Mouse (Mus musculus) C2C12 (cell line): ENCODE results near the gene March10. TPM values are rescaled to one million over a fixed set of nuclear protein-coding genes. Genes with fewer than 3 reads are reported as not detected.

Source experiments
- H3K27me3 ChIP-seq: one replicate; pipeline ENCODE4 v1.6.1; 2011; ENCODE audit not compliant: control insufficient read depth, insufficient read depth, insufficient read length
- H3K36me3 ChIP-seq: one replicate; pipeline ENCODE4 v1.6.1; 2011; ENCODE audit not compliant: control insufficient read depth, insufficient read depth
- H3K4me3 ChIP-seq: one replicate; pipeline ENCODE4 v1.5.1; 2011; ENCODE audit warnings: mild to moderate bottlenecking, control low read depth; ENCODE audit not compliant: poor library complexity, insufficient read depth, severe bottlenecking
- H3K79me2 ChIP-seq: one replicate; pipeline ENCODE4 v1.6.1; 2011; ENCODE audit not compliant: control insufficient read depth, insufficient read depth
- H3K79me3 ChIP-seq: one replicate; pipeline ENCODE4 v1.6.1; 2011; ENCODE audit warnings: low read depth, control low read depth
- H3ac ChIP-seq: one replicate; pipeline ENCODE3; 2011; ENCODE audit warnings: low read depth; ENCODE audit not compliant: control insufficient read depth, insufficient read length
- CEBPB ChIP-seq: IDR thresholded peaks from one replicate; pipeline ENCODE4 v1.6.1; 2011; ENCODE audit warnings: low read depth, mild to moderate bottlenecking, control low read depth, moderate library complexity
- CTCF ChIP-seq: IDR thresholded peaks from one replicate; pipeline ENCODE4 v1.5.1; 2011; ENCODE audit not compliant: control insufficient read depth, insufficient read depth, insufficient read length
- FOSL1 ChIP-seq: IDR thresholded peaks from one replicate; pipeline ENCODE4 v1.8.0; 2011; ENCODE audit warnings: mild to moderate bottlenecking, low read length; ENCODE audit not compliant: poor library complexity, insufficient read depth, severe bottlenecking
- MAX ChIP-seq: IDR thresholded peaks from one replicate; pipeline ENCODE4 v1.6.1; 2011; ENCODE audit warnings: mild to moderate bottlenecking, control low read depth
- MYOD1 ChIP-seq: IDR thresholded peaks from one replicate; pipeline ENCODE4 v1.6.1; 2011; ENCODE audit warnings: low read depth; ENCODE audit not compliant: control insufficient read depth, insufficient read length
- MYOG ChIP-seq: IDR thresholded peaks from one replicate; pipeline ENCODE4 v1.6.1; 2011; ENCODE audit not compliant: control insufficient read depth, insufficient read length; ENCODE audit errors: extremely low read depth
- USF1 ChIP-seq: IDR thresholded peaks from one replicate; pipeline ENCODE4 v1.6.1; 2011; ENCODE audit warnings: low read depth, mild to moderate bottlenecking, control low read depth, moderate library complexity
- polyA plus RNA-seq: library from polyadenylated mRNA; unstranded; fragments of >200 nt; fragmentation: generic; extraction: Trizol; gene quantifications from one replicate; pipeline ENCODE4 v1.2.1, GENCODE M21; 2012; ENCODE audit warnings: missing spikeins

March10 gene
- polyA plus RNA-seq, 1 experiment = 0.09 TPM

DNA sequence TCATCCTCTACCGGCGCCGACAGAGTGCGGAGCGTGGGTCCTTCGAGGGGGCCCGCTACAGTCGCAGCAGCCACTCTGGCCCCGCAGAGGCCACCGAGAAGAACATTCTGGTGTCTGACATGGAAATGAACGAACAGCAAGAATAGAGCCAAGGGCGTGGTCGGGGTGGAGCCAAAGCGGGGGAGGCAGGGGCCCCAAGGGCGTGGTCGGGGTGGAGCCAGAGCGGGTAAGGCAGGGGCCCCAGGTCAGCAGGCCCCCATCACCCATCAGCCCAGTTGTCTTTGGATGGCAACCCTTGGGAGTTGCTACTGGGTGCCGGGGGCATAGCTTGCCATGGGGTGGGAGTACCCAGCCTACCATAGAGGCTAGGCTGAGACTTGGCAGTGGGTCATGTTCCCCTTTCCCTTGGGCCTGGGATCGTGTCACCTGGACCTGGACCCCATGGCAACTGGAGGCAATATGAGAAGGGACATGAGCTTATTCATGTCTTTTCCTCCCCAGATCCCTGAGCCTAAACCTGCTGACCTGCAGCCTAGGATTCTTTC lies 106.7 kb downstream of the March10 start:
- no peak overlapping the region for H3K4me3 ChIP-seq
- no peaks in the 10 kb centered on the region for H3K79me3 ChIP-seq
- no peaks in the 10 kb centered on the region for H3K79me2 ChIP-seq
- TF ChIP-seq USF1 = no peak
- no peak for TF ChIP-seq MYOD1
- no peak for TF ChIP-seq MAX
- TF ChIP-seq CTCF = no peak
- no peak for TF ChIP-seq MYOG
- TF ChIP-seq CEBPB = no peak
- no peak for TF ChIP-seq FOSL1
- no peaks in the 10 kb centered on the region for H3K27me3 ChIP-seq
- H3ac ChIP-seq = no peak overlapping the region
- H3K36me3 ChIP-seq = peaks cover 18% of the 10 kb centered on the region

DNA sequence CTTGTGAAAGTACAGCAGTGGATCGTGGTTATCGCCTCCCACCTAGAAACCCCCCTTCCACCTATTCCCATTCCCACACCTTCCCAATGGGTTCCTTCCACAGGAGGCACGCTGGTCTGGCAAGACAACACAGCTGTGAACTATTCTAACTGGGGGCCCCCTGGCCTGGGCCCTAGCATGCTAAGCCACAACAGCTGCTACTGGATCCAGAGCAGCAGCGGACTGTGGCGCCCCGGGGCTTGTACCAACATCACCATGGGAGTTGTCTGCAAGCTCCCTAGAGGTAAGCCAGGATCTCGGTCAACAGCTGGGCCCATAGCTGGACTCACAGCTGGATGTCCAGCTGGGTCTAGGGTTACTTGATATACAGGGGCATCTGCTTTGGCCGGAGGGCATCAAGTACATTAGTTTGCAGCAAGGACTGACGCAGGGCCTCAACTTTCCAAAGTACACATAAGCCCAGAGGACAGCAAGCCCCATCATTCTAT lies 108.0 kb downstream of the March10 start:
- no peaks in the 10 kb centered on the region for H3K79me2 ChIP-seq
- no peak for TF ChIP-seq MAX
- no peak for TF ChIP-seq MYOG
- TF ChIP-seq MYOD1 = no peak
- TF ChIP-seq FOSL1 = no peak
- TF ChIP-seq CEBPB = no peak
- no peak for TF ChIP-seq CTCF
- TF ChIP-seq USF1 = no peak
- H3K36me3 ChIP-seq = peaks cover 25% of the 10 kb centered on the region
- H3ac ChIP-seq = no peak overlapping the region
- no peaks in the 10 kb centered on the region for H3K27me3 ChIP-seq
- H3K4me3 ChIP-seq = no peak overlapping the region
- no peaks in the 10 kb centered on the region for H3K79me3 ChIP-seq

DNA sequence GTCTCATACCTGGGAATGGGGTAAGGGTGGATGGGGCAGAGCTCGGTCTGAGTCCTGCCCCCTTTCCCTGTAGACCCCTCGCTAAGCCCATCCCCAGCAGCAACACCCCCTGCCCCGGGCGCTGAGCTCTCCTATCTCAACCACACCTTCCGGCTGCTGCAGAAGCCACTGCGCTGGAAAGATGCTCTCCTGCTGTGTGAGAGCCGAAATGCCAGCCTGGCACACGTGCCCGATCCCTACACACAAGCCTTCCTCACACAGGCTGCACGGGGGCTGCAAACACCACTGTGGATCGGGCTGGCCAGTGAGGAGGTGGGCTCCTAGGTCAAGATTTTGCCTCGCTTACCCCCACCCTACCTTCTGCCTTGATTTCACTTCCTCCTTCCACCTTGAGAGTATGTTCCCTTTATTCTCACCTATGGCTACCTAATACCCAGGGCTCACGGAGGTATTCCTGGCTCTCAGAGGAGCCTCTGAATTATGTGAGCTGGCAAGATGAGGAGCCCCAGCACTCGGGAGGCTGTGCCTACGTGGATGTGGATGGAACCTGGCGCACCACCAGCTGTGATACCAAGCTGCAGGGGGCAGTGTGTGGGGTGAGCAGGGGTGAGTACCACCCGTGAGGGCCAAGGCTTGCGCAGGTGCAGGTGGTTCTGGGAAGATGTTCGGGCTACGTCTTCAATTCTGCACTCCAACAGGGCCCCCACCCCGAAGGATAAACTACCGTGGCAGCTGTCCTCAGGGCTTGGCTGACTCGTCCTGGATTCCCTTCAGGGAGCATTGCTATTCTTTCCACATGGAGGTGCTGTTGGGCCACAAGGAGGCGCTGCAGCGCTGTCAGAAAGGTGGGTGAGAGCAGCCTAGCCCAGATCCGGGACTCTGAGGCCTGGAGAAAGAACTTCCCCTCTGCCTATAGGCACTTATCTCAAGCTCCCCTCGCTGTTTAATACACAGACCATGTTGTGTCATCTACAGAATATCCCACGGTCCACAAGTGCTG lies 109.1 kb downstream of the March10 start:
- TF ChIP-seq USF1 (no peak), MYOG (no peak), CTCF (peak; percentile 75)
- Histone ChIP-seq H3K79me3 (no peaks in the 10 kb centered on the region), H3K4me3 (no peak overlapping the region), H3K79me2 (no peaks in the 10 kb centered on the region), H3K36me3 (peaks cover 28% of the 10 kb centered on the region), H3K27me3 (no peaks in the 10 kb centered on the region), H3ac (no peak overlapping the region)

DNA sequence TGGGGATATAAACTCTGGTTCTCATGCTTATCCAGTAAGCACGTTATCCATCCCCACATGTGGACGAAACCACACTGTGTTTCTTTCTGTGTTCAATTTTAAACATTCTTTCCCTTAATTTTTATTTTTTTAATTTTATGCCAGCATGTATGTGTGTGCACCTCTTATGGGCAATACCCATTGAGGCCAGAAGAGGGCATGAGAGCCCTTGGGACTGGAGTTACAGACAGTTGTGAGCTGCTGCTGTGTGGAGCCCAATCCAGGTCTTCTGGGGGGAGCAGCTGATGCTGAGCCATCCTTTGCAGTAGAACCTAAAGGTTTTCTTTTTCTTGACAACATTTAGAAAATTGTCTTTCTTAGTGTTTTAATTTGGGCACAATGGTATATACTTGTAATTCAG lies 111.3 kb downstream of the March10 start:
- Histone ChIP-seq H3K4me3 (no peak overlapping the region), H3K27me3 (no peaks in the 10 kb centered on the region), H3K79me2 (no peaks in the 10 kb centered on the region), H3ac (no peak overlapping the region), H3K79me3 (no peaks in the 10 kb centered on the region), H3K36me3 (peaks cover 43% of the 10 kb centered on the region)
- TF ChIP-seq MYOG (no peak), MAX (no peak), MYOD1 (no peak), USF1 (no peak), FOSL1 (no peak), CTCF (peak; percentile 14), CEBPB (no peak)

DNA sequence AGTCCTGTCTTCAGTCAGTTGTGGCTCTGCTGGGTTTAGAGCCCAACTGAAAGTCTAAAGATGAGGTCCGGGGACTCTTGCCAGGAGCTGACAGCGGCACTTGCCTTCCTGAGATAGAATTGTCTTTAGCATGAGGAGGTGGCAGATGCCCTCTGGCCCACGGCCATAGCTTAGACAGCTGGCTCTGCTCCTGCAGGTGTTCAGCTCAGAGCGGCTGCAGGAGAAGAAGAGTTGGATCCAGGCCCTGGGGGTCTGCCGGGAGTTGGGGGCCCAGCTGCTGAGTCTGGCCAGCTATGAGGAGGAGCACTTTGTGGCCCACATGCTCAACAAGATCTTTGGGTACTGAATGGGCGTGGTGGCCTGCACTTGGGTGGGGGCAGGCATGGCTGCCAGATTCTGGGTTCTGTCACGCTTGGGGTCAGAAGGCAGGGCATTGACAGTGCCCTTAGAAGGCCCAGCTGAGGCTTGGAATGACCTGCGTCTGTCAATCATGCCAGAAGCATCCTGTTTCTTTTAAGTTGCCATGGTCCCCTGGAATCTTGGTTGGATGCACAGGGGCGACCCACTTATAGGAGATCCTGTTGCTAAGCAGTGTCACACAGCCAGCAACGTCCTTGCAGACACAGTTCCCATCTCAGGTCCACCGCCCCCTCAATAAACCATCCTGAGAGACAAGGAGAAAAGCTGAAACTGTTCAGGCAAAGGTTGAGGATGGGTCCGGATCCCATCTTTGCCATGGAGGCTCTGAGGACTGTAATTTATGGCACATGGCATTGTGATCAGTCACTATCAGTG lies 117.7 kb downstream of the March10 start:
- TF ChIP-seq MAX = no peak
- peaks cover 38% of the 10 kb centered on the region for H3K36me3 ChIP-seq

More for the DNA sequence above, 117.7 kb downstream of the March10 start:
- no peak overlapping the region for H3K4me3 ChIP-seq
- H3K27me3 ChIP-seq = no peaks in the 10 kb centered on the region
- H3K79me3 ChIP-seq = no peaks in the 10 kb centered on the region
- no peak overlapping the region for H3ac ChIP-seq
- H3K79me2 ChIP-seq = no peaks in the 10 kb centered on the region
